Comparison of ENCODE assay signal across 27 mouse cellular contexts in the genomic region with DNA sequence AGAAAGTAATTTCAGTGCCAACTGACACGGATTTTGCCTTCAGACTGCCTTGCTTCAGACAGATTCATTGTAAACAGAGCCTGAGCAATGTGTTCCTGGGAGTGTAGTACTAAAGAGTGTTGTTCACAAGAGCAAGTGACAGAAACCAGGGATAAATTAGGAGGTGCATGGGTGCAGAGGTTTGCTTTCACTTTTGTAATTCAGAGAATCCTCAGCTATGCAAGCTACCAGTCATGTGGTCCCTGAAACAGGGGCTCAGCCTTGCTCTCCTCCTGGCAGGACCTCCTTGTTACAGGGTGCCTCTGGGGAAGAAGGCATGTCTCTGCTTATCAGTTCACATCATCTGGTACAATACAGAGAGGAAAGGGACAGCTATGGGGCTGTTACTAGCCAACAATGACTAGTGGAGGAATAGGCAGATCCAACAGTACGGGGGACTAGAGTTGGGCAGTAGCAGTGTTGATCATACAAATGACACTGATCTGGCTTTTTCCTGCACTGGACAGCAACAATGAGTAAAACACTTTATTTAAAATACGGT.
A peak's percentile ranks its signal among the peaks of the same experiment; 100 is the strongest.
DNase-seq lines count a peak whose midpoint lies in the region; ATAC-seq lines count a peak whose summit lies in the region.
"Had no signal": no experiment of that assay in that cellular context is flagged by ENCODE, and none has a peak within 500 bp of the region (broad histone marks: within the 10 kb centered on the region; RNA-seq: fewer than 3 reads in every experiment).

No protein-coding gene starts in this region.

- no peaks in the 10 kb centered on the region for H3K27me3 ChIP-seq in liver, embryonic 11.5 days (replicated peaks; ENCODE audit: control insufficient read depth, insufficient read depth, low read length)
- no peaks in the 10 kb centered on the region for H3K27me3 ChIP-seq in liver, embryonic 12.5 days (replicated peaks)
- H3K27me3 ChIP-seq: embryonic facial prominence, embryonic 13.5 days; heart, embryonic 12.5 days; kidney, embryonic 15.5 days; stomach, embryonic 15.5 days had no signal

- no peaks in the 10 kb centered on the region for H3K36me3 ChIP-seq in liver, embryonic 11.5 days (ENCODE audit: control insufficient read depth, insufficient read depth, low read length)
- H3K36me3 ChIP-seq in liver, embryonic 12.5 days: no peaks in the 10 kb centered on the region
- H3K36me3 ChIP-seq: embryonic facial prominence, embryonic 13.5 days; forebrain, embryonic 10.5 days; heart, embryonic 12.5 days; kidney, embryonic 15.5 days; stomach, embryonic 15.5 days had no signal

- H3K9me3 ChIP-seq in liver, embryonic 11.5 days (ENCODE audit: control insufficient read depth, low read length): no peaks in the 10 kb centered on the region
- H3K9me3 ChIP-seq in liver, embryonic 12.5 days (replicated peaks): no peaks in the 10 kb centered on the region
- H3K9me3 ChIP-seq: embryonic facial prominence, embryonic 13.5 days; forebrain, embryonic 10.5 days; heart, embryonic 12.5 days; kidney, embryonic 15.5 days; stomach, embryonic 15.5 days had no signal

- H3K4me3 ChIP-seq in liver, embryonic 11.5 days (ENCODE audit: low read depth, low read length): no peak overlapping the region
- no peak overlapping the region for H3K4me3 ChIP-seq in liver, embryonic 12.5 days
- H3K4me3 ChIP-seq: embryonic facial prominence, embryonic 13.5 days; forebrain, embryonic 10.5 days; heart, adult 2 months; heart, embryonic 12.5 days; kidney, embryonic 15.5 days; left cerebral cortex, adult 2 months; myocyte; stomach, embryonic 15.5 days had no signal

- no peak overlapping the region for H3K27ac ChIP-seq in liver, embryonic 11.5 days (ENCODE audit: low read depth, low read length)
- no peak overlapping the region for H3K27ac ChIP-seq in liver, embryonic 12.5 days
- H3K27ac ChIP-seq: embryonic facial prominence, embryonic 13.5 days; forebrain, embryonic 10.5 days; heart, adult 2 months; kidney, embryonic 15.5 days; left cerebral cortex, adult 2 months; stomach, embryonic 15.5 days had no signal

- H3K9ac ChIP-seq in liver, embryonic 11.5 days (ENCODE audit: low read depth, low read length): no peak overlapping the region
- no peak overlapping the region for H3K9ac ChIP-seq in liver, embryonic 12.5 days
- H3K9ac ChIP-seq: embryonic facial prominence, embryonic 13.5 days; heart, embryonic 12.5 days; kidney, embryonic 15.5 days; stomach, embryonic 15.5 days had no signal

- H3K4me1 ChIP-seq in liver, embryonic 11.5 days (replicated peaks; ENCODE audit: control insufficient read depth, insufficient read depth, low read length): no peaks in the 10 kb centered on the region
- no peaks in the 10 kb centered on the region for H3K4me1 ChIP-seq in liver, embryonic 12.5 days
- H3K4me1 ChIP-seq: embryonic facial prominence, embryonic 13.5 days; forebrain, embryonic 10.5 days; heart, embryonic 12.5 days; kidney, embryonic 15.5 days; stomach, embryonic 15.5 days had no signal

- 72% methylated on average over 3 of the region's 3 CpGs for WGBS in liver, embryonic 11.5 days
- 56% methylated on average over 3 of the region's 3 CpGs for WGBS in liver, embryonic 12.5 days (ENCODE audit: insufficient replicate concordance)

- DNase-seq in cerebellum, postnatal 14 days: peak; percentile 11 to 28
- no peak for DNase-seq in cerebellum, adult 8-10 months
- no peak for DNase-seq in liver, embryonic 11.5 days (ENCODE audit: low spot score)
- DNase-seq in retina, postnatal 1 day: peak; percentile 24
- no peak for DNase-seq in retina, embryonic 14.5 days (ENCODE audit: low spot score)
- DNase-seq in thymus, postnatal 4 days: no peak
- DNase-seq: adrenal gland, postnatal 14 days; cerebellum, adult 11-12 months; embryo, embryonic 11 days; heart, adult 2 months; heart, postnatal 4 days; kidney, adult 18-20 months; kidney, postnatal 25 days; lung, adult 18-20 months; lung, postnatal 4 days; right cerebral cortex, postnatal 25 days had no signal

- no peak overlapping the region for H3K4me2 ChIP-seq in liver, embryonic 11.5 days
- H3K4me2 ChIP-seq in liver, embryonic 12.5 days: no peak overlapping the region
- H3K4me2 ChIP-seq: embryonic facial prominence, embryonic 13.5 days; heart, embryonic 12.5 days; kidney, embryonic 15.5 days; stomach, embryonic 15.5 days had no signal

- ATAC-seq in liver, embryonic 11.5 days (replicated peaks; ENCODE audit: low FRiP score): peak; percentile 54; the same call in 1 of the 2 replicates
- ATAC-seq in liver, embryonic 12.5 days: no peak
- ATAC-seq in megakaryocyte-erythroid progenitor cell, adult 5-6 weeks (replicated peaks; ENCODE audit: low FRiP score, low TSS enrichment, poor library complexity, severe bottlenecking): peak; percentile 89
- ATAC-seq: forebrain, embryonic 16.5 days; lung, postnatal 0 days had no signal

Comparison
In these comparisons a context has a peak if more than half of its experiments do, and no peak if none do; other contexts are left out.
1. DNase-seq: peak in cerebellum, postnatal 14 days (2 of 2) and retina, postnatal 1 day (single experiment); none in cerebellum, adult 8-10 months (single experiment), liver, embryonic 11.5 days (single experiment), retina, embryonic 14.5 days (single experiment) and thymus, postnatal 4 days (single experiment).